Mouse (Mus musculus) fat pad, adult 2 months (tissue): ENCODE measurements at regions not wholly inside any gene's neighbourhood (a gene's known extent, or its start where the extent isn't known, plus 50 kb on each side); places are given as distances from the start of the nearest gene placed in this dataset.

Experiments
- DNase-seq: peaks from one replicate; pipeline ENCODE4 v3.0.0-alpha.2; 2011; ENCODE audit warnings: low read depth, low spot score; ENCODE audit errors: extremely low read depth

GRCm38 (mm10) chr17:45868539-45868938 is 134.9 kb upstream of the 1600014C23Rik start:
- DNase-seq = no peak

DNA sequence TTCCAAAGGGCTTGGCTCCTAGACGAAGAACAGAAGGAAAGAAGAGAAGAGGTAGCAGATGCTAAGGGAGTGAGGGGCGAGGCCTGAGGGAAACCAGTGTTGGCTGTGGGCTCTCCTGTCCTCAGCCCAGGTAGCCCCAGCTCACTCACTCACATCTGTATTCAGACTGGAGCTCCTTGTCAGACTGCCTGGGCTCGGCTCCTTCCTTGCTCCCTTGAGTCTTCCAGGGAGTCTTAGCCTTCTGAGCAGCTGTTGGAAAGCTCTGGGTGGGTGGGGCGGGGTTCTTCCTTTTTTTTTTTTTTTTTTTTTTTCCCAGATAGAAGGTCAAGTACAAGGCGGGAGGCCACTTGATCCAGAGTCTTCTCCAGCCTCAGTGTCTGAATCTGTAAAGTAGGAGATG is 134.1 kb upstream of the 1600014C23Rik start:
- DNase-seq = no peak

DNA sequence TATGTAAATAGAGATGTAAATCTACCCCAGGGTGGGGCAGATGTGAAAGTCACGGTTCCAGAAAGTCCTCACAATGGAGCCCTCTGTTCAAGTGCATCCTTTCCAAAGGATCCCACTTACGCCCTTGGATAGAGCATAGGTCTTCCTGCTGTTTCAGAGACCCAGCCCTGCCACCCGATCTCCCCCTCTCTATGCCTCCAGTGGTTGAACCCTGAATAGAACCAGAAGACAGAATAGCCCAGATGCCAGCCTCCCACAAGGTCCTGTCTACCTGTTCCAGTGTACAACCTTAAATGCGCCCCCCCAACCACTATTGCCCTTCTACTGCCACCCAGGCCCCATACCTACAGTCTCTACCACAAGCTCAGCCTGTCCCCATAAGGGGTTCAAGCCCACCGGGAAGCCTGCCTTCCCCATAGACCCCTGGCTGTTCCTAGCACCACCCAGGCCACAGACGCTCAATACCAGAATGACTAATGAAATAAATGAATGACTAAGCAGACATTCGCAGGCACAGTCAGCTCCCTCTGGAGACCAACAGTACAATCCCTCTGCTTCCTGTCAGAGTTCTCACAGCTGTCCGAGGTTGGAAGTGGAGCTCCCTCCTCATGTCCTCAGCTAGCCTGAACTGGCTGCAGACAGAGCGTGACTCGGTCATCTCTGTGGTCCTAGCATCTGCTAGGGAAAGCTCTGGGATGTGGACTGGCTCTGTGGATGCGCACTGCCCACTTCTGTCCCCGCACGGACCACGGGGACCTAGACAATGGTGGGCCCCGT is 133.4 kb upstream of the 1600014C23Rik start:
- DNase-seq = no peak

- no peak for DNase-seq
Measured at GRCm38 (mm10) chr17:45866346-45866745, 132.7 kb upstream of the 1600014C23Rik start.

GRCm38 (mm10) chr17:45865944-45866343 is 132.3 kb upstream of the 1600014C23Rik start:
- DNase-seq = no peak

DNA sequence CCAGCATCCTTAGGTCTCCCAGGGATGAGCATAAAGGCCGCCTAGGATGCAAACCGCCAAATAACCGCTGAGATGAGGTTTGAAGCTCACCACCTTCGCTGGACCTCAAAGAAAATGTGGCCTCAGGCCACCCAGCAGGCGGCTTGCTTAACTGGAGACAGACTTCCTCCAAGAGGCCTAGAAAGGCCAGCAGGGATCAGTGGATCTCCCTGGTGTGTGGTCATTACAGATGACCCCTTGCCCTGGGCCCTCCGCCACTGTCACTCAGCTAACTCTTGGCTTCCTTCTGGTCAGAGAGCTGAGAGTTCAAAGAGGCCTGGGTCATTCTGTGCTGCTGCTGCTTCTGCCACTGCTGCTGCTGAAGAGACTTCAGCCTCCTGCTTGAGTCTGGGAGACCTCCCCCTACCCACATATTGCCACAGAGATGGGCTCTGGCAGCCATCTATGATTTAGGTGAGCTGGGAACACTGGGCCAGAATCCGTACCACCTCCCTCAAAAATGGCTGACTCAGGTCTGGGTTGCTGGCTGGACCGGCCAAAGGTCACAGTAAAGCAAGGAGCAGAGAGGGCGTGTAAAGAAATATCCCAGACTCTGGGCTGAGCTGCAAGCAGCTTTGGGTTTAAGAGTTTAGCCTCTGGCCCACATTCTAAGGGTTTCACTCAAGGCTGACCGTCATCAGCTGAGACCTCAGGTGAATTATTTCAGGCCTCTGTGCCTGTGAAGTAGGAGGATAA is 130.0 kb upstream of the 1600014C23Rik start:
- DNase-seq = no peak

- no peak for DNase-seq
Measured at GRCm38 (mm10) chr17:45863031-45863430, 129.4 kb upstream of the 1600014C23Rik start.

DNA sequence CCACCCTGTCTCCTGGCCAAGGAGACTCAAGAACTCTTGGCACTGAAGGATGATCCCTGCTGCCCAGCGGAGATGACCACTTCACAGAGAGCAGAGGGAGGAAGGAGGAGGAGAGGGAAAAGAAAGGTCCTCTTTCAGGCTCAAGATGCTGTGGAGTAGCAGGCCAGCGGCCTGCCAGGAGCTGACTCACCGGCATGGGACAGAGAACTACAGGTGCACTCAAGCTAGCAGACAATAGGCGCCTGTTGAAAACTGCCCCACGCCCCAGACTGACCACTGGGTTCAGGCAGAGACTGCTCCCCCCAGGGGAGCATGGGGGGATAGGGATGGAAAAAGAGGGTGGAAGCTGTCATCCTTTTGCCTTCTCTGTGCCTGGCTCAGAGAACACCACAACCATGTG is 125.8 kb upstream of the 1600014C23Rik start:
- no peak for DNase-seq

GRCm38 (mm10) chr17:45853931-45854653 is 120.4 kb upstream of the 1600014C23Rik start:
- DNase-seq = no peak

GRCm38 (mm10) chr17:45852402-45852801 is 118.8 kb upstream of the 1600014C23Rik start:
- no peak for DNase-seq

- no peak for DNase-seq
Measured at GRCm38 (mm10) chr17:45851723-45852396, 118.2 kb upstream of the 1600014C23Rik start.

DNA sequence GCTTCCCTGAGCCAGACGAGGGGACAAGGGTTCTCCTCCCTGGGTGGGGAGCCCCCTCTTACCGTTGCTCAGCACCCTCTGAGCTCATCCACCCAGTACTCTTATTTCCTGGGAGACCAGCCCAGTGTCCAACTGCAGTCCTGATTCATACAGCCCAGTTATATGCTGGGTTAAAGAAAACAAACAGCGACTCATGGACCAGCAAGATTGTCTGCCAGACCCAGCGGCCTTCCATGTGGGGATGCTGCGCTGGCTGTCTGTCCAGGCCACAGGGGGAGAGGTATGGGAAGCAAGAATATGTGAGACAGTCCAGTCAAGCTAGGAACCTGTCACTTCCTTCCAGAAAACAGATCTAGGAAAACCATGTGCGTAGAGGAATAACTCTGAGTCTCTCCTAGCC is 117.3 kb upstream of the 1600014C23Rik start:
- DNase-seq = no peak

- no peak for DNase-seq
Measured at GRCm38 (mm10) chr17:45850174-45850573, 116.5 kb upstream of the 1600014C23Rik start.

DNA sequence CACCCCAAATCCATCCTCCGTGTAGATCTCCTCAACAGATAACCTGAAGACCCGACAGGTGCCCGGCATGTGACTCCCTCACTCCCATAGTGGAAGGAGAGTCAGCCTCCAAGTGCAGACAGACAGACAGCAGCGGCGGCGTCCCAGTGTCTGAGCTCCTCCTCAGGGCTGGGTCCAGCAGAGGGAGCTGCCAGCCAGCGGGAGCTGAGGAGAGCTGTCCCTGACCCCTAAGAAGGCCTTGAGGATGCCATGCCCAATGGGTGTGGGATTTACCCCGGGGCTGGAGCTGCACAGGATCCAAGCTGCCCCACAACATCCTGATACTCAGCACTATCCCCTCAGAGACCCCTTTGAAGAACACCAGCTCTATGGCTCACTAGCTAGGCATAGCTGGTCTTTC is 115.0 kb upstream of the 1600014C23Rik start:
- DNase-seq = no peak

GRCm38 (mm10) chr17:45847701-45848378 is 114.2 kb upstream of the 1600014C23Rik start:
- no peak for DNase-seq

DNA sequence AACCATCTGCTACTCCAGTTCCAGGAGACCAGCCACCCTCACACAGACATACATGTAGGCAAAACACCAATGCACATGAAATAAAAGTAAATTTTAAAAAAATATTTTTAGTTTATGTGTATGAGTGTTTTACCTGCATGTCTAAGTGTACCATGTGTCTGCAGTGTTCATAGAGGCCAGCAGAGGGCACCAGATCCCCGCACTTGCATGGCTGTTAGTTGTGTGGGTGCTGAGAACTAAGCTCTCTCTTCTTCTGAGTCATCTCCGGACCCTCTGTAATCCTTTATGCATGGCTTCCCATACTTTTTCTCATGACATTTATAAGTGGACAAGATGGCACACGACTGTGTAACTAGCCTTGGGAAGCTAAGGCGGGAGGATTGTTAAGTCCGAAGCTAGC is 112.2 kb upstream of the 1600014C23Rik start:
- no peak for DNase-seq

DNA sequence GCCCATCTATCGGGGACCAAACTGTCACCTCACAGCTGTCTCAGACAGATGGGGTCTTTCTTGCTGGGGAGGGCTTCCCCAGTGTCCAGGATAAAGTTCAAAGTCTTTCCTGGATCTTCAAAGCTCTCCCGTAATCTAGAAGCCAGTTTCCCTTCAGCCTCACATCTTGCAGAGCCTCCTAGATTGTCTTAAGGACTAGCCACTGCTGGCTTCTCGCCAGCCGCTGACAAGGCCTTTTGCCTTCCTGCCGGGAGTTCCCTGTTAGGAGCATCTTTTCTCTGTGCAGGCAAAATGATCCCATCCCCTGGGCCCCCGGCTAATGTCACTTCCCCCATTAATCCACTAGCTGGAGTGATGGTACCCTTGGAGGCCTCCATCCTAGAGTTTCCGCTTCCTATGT is 103.1 kb upstream of the 1600014C23Rik start:
- DNase-seq = no peak

- no peak for DNase-seq
Measured at GRCm38 (mm10) chr17:45836253-45836652, 102.6 kb upstream of the 1600014C23Rik start.

DNA sequence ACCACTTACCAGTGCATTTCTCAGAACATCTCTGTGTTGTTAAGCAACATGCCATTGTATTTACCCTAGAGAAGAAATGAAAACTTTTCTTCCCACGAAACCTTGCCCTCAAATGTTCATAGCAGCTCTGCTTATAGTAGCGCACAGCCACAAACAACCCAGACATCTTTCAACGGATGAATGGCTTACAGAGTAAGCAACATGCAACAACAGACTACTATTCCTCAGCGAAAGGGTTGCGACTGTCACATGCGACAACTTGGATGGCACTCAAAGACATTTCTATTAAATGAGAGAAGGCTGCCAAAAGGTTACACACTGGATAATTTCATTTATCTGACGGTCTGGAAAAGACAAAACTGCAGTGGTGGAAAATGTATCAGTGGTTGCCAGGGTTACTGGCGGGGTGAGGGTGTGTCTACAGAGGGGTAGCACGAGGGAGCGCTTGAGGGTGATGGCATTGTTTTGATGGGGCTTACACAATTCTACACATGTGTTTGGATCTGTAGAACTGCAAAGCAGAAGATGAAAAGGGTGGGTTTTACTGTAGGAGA is 101.0 kb upstream of the 1600014C23Rik start:
- no peak for DNase-seq

- no peak for DNase-seq
Measured at GRCm38 (mm10) chr17:45830324-45830723, 96.7 kb upstream of the 1600014C23Rik start.
